Comparison of ENCODE assay signal across 9 mouse cellular contexts in the genomic region with DNA sequence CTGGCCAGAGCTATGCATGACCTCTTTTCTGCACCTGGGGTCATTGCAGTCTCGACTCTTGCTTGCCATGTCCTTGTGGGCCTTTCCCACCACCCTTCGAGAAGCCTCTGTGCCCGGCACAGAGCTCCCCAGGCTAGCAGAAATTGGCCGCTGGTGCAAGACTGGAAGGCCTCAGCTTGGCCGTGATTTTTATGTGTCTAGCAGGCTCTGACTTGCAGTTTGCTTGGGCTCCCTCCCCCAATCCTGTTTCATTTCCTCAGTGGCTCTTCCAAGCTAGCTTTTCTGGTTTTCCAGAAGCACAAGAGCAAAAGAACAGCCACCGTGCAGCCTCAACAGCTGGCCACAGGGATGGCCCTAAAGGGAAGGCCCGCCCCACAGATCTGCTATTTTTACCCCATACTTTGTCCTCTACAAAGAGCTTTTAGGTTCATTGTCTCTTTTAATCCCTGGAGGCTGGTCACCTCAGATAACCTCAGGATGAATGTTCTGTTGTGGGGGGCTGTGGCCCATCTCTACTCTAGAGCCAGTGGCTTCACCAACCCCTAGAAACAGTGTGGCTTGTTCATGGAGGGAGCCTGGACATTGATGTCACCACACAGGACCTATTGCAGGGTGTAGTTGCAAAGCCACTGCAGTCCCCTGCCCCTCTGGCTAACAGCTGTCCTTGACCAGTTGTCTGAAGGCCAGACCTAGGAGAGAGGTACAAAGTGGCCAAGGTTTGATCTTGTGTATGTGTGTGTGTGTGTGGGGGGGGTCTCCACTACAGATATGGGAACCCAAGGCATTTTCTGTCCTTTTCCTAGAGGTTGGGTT. TPM values are rescaled to one million over a fixed set of nuclear protein-coding genes. Genes with fewer than 3 reads are reported as not detected.
A peak's percentile ranks its signal among the peaks of the same experiment; 100 is the strongest.
DNase-seq lines count a peak whose midpoint lies in the region; ATAC-seq and TF ChIP-seq lines count a peak whose summit lies in the region.
"Had no signal": no experiment of that assay in that cellular context is flagged by ENCODE, and none has a peak within 500 bp of the region (broad histone marks: within the 10 kb centered on the region; RNA-seq: fewer than 3 reads in every experiment).

No protein-coding gene starts in this region.

- no peak overlapping the region for H3K9ac ChIP-seq in embryonic facial prominence, embryonic 15.5 days
- peak overlapping the region; percentile 45 for H3K9ac ChIP-seq in heart, embryonic 14.5 days (ENCODE audit: low read length)
- H3K9ac ChIP-seq in neural tube, embryonic 15.5 days (replicated peaks) = 0 out of 2 replicates have a peak overlapping the region, but pooled peaks have one; percentile 2
- H3K9ac ChIP-seq: neural tube, embryonic 12.5 days had no signal

- H3K4me1 ChIP-seq in embryonic facial prominence, embryonic 15.5 days = peaks cover 67% of the 10 kb centered on the region
- H3K4me1 ChIP-seq in heart, embryonic 14.5 days (ENCODE audit: control insufficient read depth in 2 of 2, insufficient read depth in 2 of 2, low read length in 2 of 2) = peaks cover 74 to 80% of the 10 kb centered on the region in 2 experiments
- peaks cover 71% of the 10 kb centered on the region for H3K4me1 ChIP-seq in neural tube, embryonic 15.5 days

- no peak for ATAC-seq in embryonic facial prominence, embryonic 15.5 days (ENCODE audit: insufficient number of reproducible peaks, low FRiP score, low TSS enrichment, low read depth)
- ATAC-seq in heart, embryonic 14.5 days (ENCODE audit: insufficient number of reproducible peaks, insufficient read depth, low FRiP score, low read depth) = no peak
- no peak for ATAC-seq in neural tube, embryonic 15.5 days (ENCODE audit: low FRiP score)

- no peaks in the 10 kb centered on the region for H3K27me3 ChIP-seq in embryonic facial prominence, embryonic 15.5 days
- H3K27me3 ChIP-seq in heart, embryonic 14.5 days (ENCODE audit: control insufficient read depth, insufficient read depth, low read length) = no peaks in the 10 kb centered on the region
- H3K27me3 ChIP-seq in neural tube, embryonic 15.5 days (replicated peaks) = no peaks in the 10 kb centered on the region
- H3K27me3 ChIP-seq: neural tube, embryonic 12.5 days had no signal

- 55% methylated on average over 7 of the region's 7 CpGs for WGBS in embryonic facial prominence, embryonic 15.5 days
- 37% methylated on average over 7 of the region's 7 CpGs for WGBS in heart, embryonic 14.5 days
- 58% methylated on average over 7 of the region's 7 CpGs for WGBS in neural tube, embryonic 15.5 days

- DNase-seq in layer of hippocampus, adult 2 months (ENCODE audit: low spot score in 2 of 2) = no peak
- DNase-seq in layer of hippocampus, adult 9-11 months = no peak
- DNase-seq in spleen, adult 18-20 months = no peak
- no peak for DNase-seq in MN1 (ENCODE audit: low spot score)

- no peaks in the 10 kb centered on the region for H3K9me3 ChIP-seq in embryonic facial prominence, embryonic 15.5 days (replicated peaks)
- no peaks in the 10 kb centered on the region for H3K9me3 ChIP-seq in heart, embryonic 14.5 days (ENCODE audit: control insufficient read depth, low read length)
- H3K9me3 ChIP-seq in neural tube, embryonic 15.5 days (replicated peaks) = no peaks in the 10 kb centered on the region
- H3K9me3 ChIP-seq: neural tube, embryonic 12.5 days had no signal

- peak overlapping the region; percentile 92 for H3K27ac ChIP-seq in layer of hippocampus, adult 2 months
- peak overlapping the region; percentile 61 for H3K27ac ChIP-seq in embryonic facial prominence, embryonic 15.5 days (replicated peaks)
- H3K27ac ChIP-seq in heart, embryonic 14.5 days (replicated peaks in 1 of 2; ENCODE audit: control insufficient read depth in 1 of 2, insufficient read depth in 1 of 2, low read depth in 2 of 2, low read length in 2 of 2) = peak overlapping the region; percentile 46 to 71
- H3K27ac ChIP-seq in neural tube, embryonic 15.5 days (replicated peaks) = peak overlapping the region; percentile 60; the same call in 1 of the 2 replicates

- H3K36me3 ChIP-seq in embryonic facial prominence, embryonic 15.5 days = peaks cover 30% of the 10 kb centered on the region
- peaks cover 30% of the 10 kb centered on the region for H3K36me3 ChIP-seq in heart, embryonic 14.5 days (ENCODE audit: control insufficient read depth, insufficient read depth, low read length)
- peaks cover 27% of the 10 kb centered on the region for H3K36me3 ChIP-seq in neural tube, embryonic 15.5 days

- 0 out of 2 replicates have a peak overlapping the region, but pooled peaks have one; percentile 10 for H3K4me2 ChIP-seq in embryonic facial prominence, embryonic 15.5 days (replicated peaks)
- H3K4me2 ChIP-seq in heart, embryonic 14.5 days (ENCODE audit: low read length) = peak overlapping the region; percentile 23
- no peak overlapping the region for H3K4me2 ChIP-seq in neural tube, embryonic 15.5 days

- H3K4me3 ChIP-seq in layer of hippocampus, adult 2 months = peak overlapping the region; percentile 17; the same call in 1 of the 2 replicates
- H3K4me3 ChIP-seq in embryonic facial prominence, embryonic 15.5 days (replicated peaks) = no peak overlapping the region
- no peak overlapping the region for H3K4me3 ChIP-seq in heart, embryonic 14.5 days (ENCODE audit: control insufficient read depth in 1 of 2, insufficient read depth in 1 of 2, low read depth in 1 of 2, low read length in 2 of 2)
- H3K4me3 ChIP-seq in neural tube, embryonic 15.5 days (replicated peaks) = no peak overlapping the region
- H3K4me3 ChIP-seq: neural tube, embryonic 12.5 days had no signal

- no peak for TF ChIP-seq CTCF in layer of hippocampus, adult 2 months (conservative IDR thresholded peaks at IDR 0.05)

RNA-seq across cellular contexts. Expression of gene Itm2c, which starts 6.6 kb away (rescaled TPM):
- 100 to 1,000 TPM; 748 to 802 TPM for total RNA-seq in layer of hippocampus, adult 2 months (2021)
- polyA plus RNA-seq in embryonic facial prominence, embryonic 15.5 days (2015; fragmentation: Nextera tagmentation; extraction: Ambion mirVana) = 283 and 290 TPM in 2 replicates
- polyA plus RNA-seq in heart, embryonic 14.5 days (2014; fragmentation: Nextera tagmentation; extraction: Ambion mirVana) = 129 and 189 TPM in 2 replicates
- polyA plus RNA-seq in neural tube, embryonic 15.5 days (2015; fragmentation: Nextera tagmentation; extraction: Ambion mirVana) = 185 and 211 TPM in 2 replicates

RNA-seq across cellular contexts. Expression of gene 4933407L21Rik, which starts 27.6 kb away (rescaled TPM):
- total RNA-seq in layer of hippocampus, adult 2 months (2021) = 1 to 10 TPM; 3.3 to 3.6 TPM
- polyA plus RNA-seq in embryonic facial prominence, embryonic 15.5 days (2015; fragmentation: Nextera tagmentation; extraction: Ambion mirVana) = 0.45 and 1.2 TPM in 2 replicates
- 0.11 and 0.26 TPM in 2 replicates for polyA plus RNA-seq in heart, embryonic 14.5 days (2014; fragmentation: Nextera tagmentation; extraction: Ambion mirVana)
- 6.7 and 6.8 TPM in 2 replicates for polyA plus RNA-seq in neural tube, embryonic 15.5 days (2015; fragmentation: Nextera tagmentation; extraction: Ambion mirVana)
- polyA plus RNA-seq: liver, embryonic 16.5 days had no signal
